Mouse (Mus musculus) heart, embryonic 11.5 days (tissue): ENCODE data around the gene Ankrd60. TPM values are rescaled to one million over a fixed set of nuclear protein-coding genes. Genes with fewer than 3 reads are reported as not detected.

Experiments
- polyA plus RNA-seq: library from polyadenylated mRNA; unstranded; fragments of >200 nt; fragmentation: Nextera tagmentation; extraction: Ambion mirVana; gene quantifications from 2 replicates; pipeline ENCODE4 v1.2.1, GENCODE M21; 2014

The Ankrd60 gene
- polyA plus RNA-seq, 1 experiment from 2014 or later, result not detected

Other genes starting within 250 kb of the Ankrd60 start
- gene 1700021F07Rik, start 55.8 kb downstream of the Ankrd60 start, polyA plus RNA-seq, result not detected in 2 replicates
- 30.6 and 31.8 TPM in 2 replicates for gene Rab22a, start 81.4 kb upstream of the Ankrd60 start, polyA plus RNA-seq
- gene 1700010B08Rik, start 141.1 kb upstream of the Ankrd60 start, polyA plus RNA-seq, result not detected in 2 replicates
- gene Vapb, start 159.1 kb upstream of the Ankrd60 start, polyA plus RNA-seq, result 7.9 and 11.1 TPM in 2 replicates